Mouse (Mus musculus) liver, postnatal 0 days (tissue): Measurements from ENCODE around the gene Timm8a2.

Experiments
- CTCF ChIP-seq: sonication (generic); IDR thresholded peaks from 2 replicates; pipeline ENCODE4 v1.5.1; 2016; ENCODE audit warnings: antibody characterized with exemption, low read depth
- EP300 ChIP-seq: IDR thresholded peaks from 2 replicates; pipeline ENCODE4 v1.6.1; 2016; ENCODE audit warnings: antibody characterized with exemption, low read depth, mild to moderate bottlenecking

DNA sequence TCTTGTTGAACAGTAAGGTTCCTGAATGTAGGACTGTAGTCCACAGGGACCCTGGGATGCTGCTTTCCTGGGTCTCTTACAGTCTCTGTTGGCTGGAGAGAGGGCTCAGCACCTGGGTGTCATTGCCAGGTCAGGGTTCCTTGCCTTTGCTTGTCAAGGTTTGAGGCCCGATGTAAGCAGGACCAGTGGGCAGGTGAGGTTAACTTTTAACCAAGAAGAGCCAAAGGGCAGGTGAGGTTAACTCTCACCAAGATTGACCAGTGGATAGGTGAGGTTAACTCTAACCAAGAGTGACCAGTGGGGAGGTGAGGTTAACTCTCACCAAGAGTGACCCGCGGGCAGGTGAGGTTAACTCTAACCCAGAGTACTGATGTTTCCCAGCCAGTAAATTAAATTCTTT lies 45.1 kb upstream of the Timm8a2 start:
- TF ChIP-seq CTCF (no peak), EP300 (no peak)
